Mouse (Mus musculus): ENCODE measurements around the gene Gramd1b. TPM values are rescaled to one million over a fixed set of nuclear protein-coding genes. Genes with fewer than 3 reads are reported as not detected.

The Gramd1b gene
- polyA plus RNA-seq, 1 experiment = 44.2 TPM

DNA sequence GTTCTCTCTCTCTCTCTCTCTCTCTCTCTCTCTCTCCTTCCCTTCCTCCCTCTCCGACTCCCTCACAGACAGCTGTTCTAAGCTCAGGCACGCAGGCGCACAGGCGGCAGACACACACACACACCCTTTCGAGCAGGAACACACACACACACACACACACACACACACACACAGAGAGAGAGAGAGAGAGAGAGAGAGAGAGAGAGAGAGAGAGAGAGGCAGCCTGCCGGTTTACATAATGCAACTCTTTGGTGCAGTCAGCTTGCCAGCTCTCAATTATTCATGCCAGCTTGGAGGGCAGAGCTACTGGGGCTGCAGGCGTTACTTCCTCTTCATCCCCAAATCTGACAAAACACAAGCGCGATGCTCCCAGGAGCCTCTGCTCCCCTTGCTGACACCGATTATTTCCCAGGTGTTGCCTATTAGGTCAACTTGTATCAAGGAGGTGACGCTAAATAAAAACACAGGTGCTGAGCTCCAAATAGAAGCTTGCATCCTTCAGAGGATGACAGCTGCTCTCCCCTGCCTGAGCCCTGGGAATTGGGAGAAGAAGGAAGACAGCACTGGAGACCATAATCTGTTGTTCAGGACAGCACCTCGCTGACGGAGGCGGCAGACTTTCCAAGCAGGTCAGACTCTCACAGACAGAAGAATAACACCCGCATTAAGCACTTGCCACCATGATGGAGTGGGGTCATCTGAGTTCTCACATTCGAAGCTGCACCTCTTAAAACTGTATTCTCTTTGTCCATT is 184.8 kb downstream of the Gramd1b start:
- Histone ChIP-seq H3K27ac (ENCODE audit: insufficient read depth, low read depth, low read length) (peak overlapping the region; percentile 70), H3K4me3 (ENCODE audit: insufficient read depth, low read length) (peak overlapping the region; percentile 58), H3K4me1 (ENCODE audit: control insufficient read depth, insufficient read depth, low read length) (peaks cover 21% of the 10 kb centered on the region)

DNA sequence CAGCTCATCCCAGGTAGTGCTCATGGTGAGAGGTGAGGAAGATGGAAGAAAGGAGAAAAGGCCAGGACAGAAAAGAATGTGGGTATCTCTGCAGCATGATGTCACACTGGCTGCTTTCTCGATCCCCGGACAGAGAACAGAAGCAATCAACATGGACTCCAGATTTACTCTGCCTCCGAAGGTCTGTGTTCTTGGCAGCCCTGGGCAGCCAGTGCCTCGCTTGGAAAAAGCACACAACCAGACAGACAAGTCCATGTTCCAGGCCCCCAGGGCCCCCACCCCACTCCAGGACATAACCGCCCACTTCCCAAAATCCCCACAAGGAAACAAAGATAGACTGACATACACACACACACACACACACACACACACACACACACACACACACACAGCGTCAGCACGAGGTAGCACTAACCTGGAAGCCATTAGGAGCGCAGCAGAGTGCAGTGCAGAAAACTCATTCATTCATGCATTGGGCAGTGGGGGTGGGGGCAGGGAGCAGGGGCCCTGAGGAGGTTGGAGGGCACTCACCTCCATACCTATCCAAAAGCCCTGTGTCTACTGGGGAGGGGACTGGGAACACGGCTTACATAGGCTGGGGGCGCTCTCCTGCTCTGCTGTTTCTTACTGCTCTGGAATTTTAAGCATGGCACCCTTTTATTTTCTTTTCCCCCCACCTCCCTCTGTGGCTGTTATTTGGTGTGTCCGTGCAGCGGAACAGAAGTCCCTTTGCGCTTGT is 185.5 kb downstream of the Gramd1b start:
- TF ChIP-seq POLR2A (IDR thresholded peaks at IDR 0.05; ENCODE audit: borderline replicate concordance, low read depth, low read length) (no peak), CTCF (IDR thresholded peaks at IDR 0.05; ENCODE audit: low read depth, low read length) (no peak)
- Histone ChIP-seq H3K27ac (ENCODE audit: insufficient read depth, low read depth, low read length) (peak overlapping the region; percentile 70), H3K4me3 (ENCODE audit: insufficient read depth, low read length) (peak overlapping the region; percentile 58), H3K4me1 (ENCODE audit: control insufficient read depth, insufficient read depth, low read length) (peaks cover 21% of the 10 kb centered on the region)

More for the DNA sequence above, 184.8 kb downstream of the Gramd1b start:
- TF ChIP-seq POLR2A (IDR thresholded peaks at IDR 0.05; ENCODE audit: borderline replicate concordance, low read depth, low read length) (no peak), CTCF (IDR thresholded peaks at IDR 0.05; ENCODE audit: low read depth, low read length) (no peak)

GRCm38 (mm10) chr9:40344801-40345492 is 186.2 kb downstream of the Gramd1b start:
- peak overlapping the region; percentile 70 for H3K27ac ChIP-seq (ENCODE audit: insufficient read depth, low read depth, low read length)
- peaks cover 21% of the 10 kb centered on the region for H3K4me1 ChIP-seq (ENCODE audit: control insufficient read depth, insufficient read depth, low read length)
- no peak for TF ChIP-seq POLR2A (IDR thresholded peaks at IDR 0.05; ENCODE audit: borderline replicate concordance, low read depth, low read length)
- no peak for TF ChIP-seq CTCF (IDR thresholded peaks at IDR 0.05; ENCODE audit: low read depth, low read length)
- peak overlapping the region; percentile 58 for H3K4me3 ChIP-seq (ENCODE audit: insufficient read depth, low read length)

GRCm38 (mm10) chr9:40343828-40344227 is 187.4 kb downstream of the Gramd1b start:
- TF ChIP-seq POLR2A (IDR thresholded peaks at IDR 0.05; ENCODE audit: borderline replicate concordance, low read depth, low read length) (no peak), CTCF (IDR thresholded peaks at IDR 0.05; ENCODE audit: low read depth, low read length) (no peak)

DNA sequence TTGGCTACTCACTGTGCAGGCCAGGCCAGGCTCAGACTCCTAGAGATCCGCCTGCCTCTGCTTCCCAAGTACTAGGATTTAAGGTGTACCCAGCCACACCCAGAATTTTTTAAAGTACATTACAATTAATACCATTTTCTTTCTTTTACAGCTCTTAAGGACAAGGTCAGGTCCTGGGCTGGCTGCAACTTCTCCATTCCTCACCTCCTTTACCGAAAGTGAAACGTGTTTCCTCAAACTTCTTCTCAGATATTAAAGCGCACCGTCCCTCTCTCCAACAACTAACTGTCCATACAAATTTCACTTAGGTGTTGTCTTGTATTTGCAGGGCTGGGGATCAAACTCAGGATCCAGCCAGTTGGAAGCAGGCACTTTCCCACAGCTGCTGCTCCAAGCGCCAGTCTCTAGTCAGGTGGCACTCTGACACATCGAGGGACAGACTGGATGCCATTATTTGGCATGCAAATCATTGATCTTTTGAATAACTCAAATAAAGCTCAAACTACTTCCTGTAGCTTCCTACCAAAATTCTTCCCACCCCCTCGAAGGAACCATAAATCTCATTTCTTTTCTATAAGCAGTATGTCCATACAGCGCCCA is 188.0 kb downstream of the Gramd1b start:
- H3K27ac ChIP-seq (ENCODE audit: insufficient read depth, low read depth, low read length) = peak overlapping the region; percentile 39
- H3K4me3 ChIP-seq (ENCODE audit: insufficient read depth, low read length) = peak overlapping the region; percentile 55
- no peak for TF ChIP-seq POLR2A (IDR thresholded peaks at IDR 0.05; ENCODE audit: borderline replicate concordance, low read depth, low read length)
- no peak for TF ChIP-seq CTCF (IDR thresholded peaks at IDR 0.05; ENCODE audit: low read depth, low read length)
- peaks cover 21% of the 10 kb centered on the region for H3K4me1 ChIP-seq (ENCODE audit: control insufficient read depth, insufficient read depth, low read length)

More at GRCm38 (mm10) chr9:40343828-40344227, 187.4 kb downstream of the Gramd1b start:
- H3K4me1 ChIP-seq (ENCODE audit: control insufficient read depth, insufficient read depth, low read length) = peaks cover 21% of the 10 kb centered on the region
- H3K4me3 ChIP-seq (ENCODE audit: insufficient read depth, low read length) = peak overlapping the region; percentile 55
- H3K27ac ChIP-seq (ENCODE audit: insufficient read depth, low read depth, low read length) = no peak overlapping the region

GRCm38 (mm10) chr9:40342101-40342500 is 189.1 kb downstream of the Gramd1b start:
- no peak overlapping the region for H3K27ac ChIP-seq (ENCODE audit: insufficient read depth, low read depth, low read length)
- TF ChIP-seq POLR2A (IDR thresholded peaks at IDR 0.05; ENCODE audit: borderline replicate concordance, low read depth, low read length) (no peak), CTCF (IDR thresholded peaks at IDR 0.05; ENCODE audit: low read depth, low read length) (no peak)
- peaks cover 25% of the 10 kb centered on the region for H3K4me1 ChIP-seq (ENCODE audit: control insufficient read depth, insufficient read depth, low read length)
- H3K4me3 ChIP-seq (ENCODE audit: insufficient read depth, low read length) = no peak overlapping the region

GRCm38 (mm10) chr9:40339578-40339977 is 191.6 kb downstream of the Gramd1b start:
- Histone ChIP-seq H3K4me3 (ENCODE audit: insufficient read depth, low read length) (no peak overlapping the region), H3K27ac (ENCODE audit: insufficient read depth, low read depth, low read length) (no peak overlapping the region), H3K4me1 (ENCODE audit: control insufficient read depth, insufficient read depth, low read length) (peaks cover 20% of the 10 kb centered on the region)
- TF ChIP-seq POLR2A (IDR thresholded peaks at IDR 0.05; ENCODE audit: borderline replicate concordance, low read depth, low read length) (no peak), CTCF (IDR thresholded peaks at IDR 0.05; ENCODE audit: low read depth, low read length) (no peak)

- Histone ChIP-seq H3K4me3 (ENCODE audit: insufficient read depth, low read length) (no peak overlapping the region), H3K27ac (ENCODE audit: insufficient read depth, low read depth, low read length) (no peak overlapping the region), H3K4me1 (ENCODE audit: control insufficient read depth, insufficient read depth, low read length) (peaks cover 13% of the 10 kb centered on the region)
- no peak for TF ChIP-seq POLR2A (IDR thresholded peaks at IDR 0.05; ENCODE audit: borderline replicate concordance, low read depth, low read length)
- no peak for TF ChIP-seq CTCF (IDR thresholded peaks at IDR 0.05; ENCODE audit: low read depth, low read length)
Observed at GRCm38 (mm10) chr9:40337131-40337820, 193.9 kb downstream of the Gramd1b start.

DNA sequence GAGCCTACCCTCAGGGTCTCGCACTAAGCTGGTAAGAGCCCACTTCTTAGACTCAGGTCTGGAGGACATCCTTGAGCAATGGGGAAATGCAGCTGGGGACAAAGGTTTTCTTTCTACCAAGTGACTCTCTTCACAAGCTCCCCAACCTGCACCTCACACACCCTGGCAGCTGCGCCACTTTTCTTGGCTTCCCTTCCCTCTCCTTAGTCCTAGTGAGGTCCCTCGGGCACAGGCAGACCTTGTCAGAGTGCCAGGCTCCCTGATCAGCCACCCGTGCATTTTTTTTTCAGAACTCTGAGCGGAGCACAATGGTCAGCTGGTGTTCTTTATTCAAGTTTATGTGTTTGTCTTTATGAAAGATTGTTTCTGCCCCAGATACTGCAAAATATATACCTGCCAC is 194.5 kb downstream of the Gramd1b start:
- Histone ChIP-seq H3K27ac (ENCODE audit: insufficient read depth, low read depth, low read length) (no peak overlapping the region), H3K4me3 (ENCODE audit: insufficient read depth, low read length) (no peak overlapping the region), H3K4me1 (ENCODE audit: control insufficient read depth, insufficient read depth, low read length) (peaks cover 10% of the 10 kb centered on the region)
- no peak for TF ChIP-seq POLR2A (IDR thresholded peaks at IDR 0.05; ENCODE audit: borderline replicate concordance, low read depth, low read length)
- TF ChIP-seq CTCF (IDR thresholded peaks at IDR 0.05; ENCODE audit: low read depth, low read length) = no peak

All from bone marrow macrophage, adult 2 months (primary cell).